Mouse (Mus musculus): ENCODE data around the gene Kcng1. TPM values are rescaled to one million over a fixed set of nuclear protein-coding genes. Genes with fewer than 3 reads are reported as not detected.

Gene Kcng1
- total RNA-seq, 1 experiment = 1.3 TPM

DNA sequence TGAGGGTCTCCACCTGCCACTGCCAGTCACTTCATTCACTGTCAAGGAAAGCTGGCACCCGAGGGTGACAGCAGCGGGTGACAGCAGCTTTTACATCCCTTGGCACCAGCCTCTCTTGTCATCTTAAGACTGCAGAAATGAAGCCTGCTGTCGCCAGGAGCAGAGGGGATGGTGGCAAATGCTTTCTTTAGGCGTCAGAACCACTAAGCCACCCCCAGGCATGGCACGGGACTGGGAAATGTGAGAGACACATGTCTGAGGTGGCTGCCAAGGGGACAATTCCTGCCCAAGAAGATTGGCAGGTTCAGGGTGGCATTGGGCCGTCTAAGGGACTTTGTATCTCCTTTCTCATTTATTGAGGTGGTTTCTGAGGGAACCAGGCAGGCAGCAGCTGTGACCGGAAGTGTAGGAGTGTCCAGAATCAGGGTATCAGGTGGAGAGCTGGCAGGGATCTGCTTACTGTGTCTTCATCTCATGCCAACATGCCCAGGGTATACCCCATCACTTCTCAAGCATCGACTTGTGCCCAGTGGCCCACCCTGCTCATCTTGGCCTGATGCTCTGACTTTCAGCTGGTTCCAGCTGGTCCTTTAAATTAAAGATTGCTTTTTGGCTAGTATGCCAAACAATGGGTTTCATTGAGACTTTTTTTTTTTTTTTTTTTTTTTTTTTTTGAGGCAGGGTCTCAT is 33.2 kb downstream of the Kcng1 start:
- H3K4me1 ChIP-seq (ENCODE audit: control insufficient read depth in 2 of 2, insufficient read depth in 2 of 2, low read length in 2 of 2, poor library complexity in 1 of 2) = peaks cover 0 to under 1% of the 10 kb centered on the region in 2 experiments; a peak in 1 of 4 replicates
- no peaks in the 10 kb centered on the region for H3K36me3 ChIP-seq (ENCODE audit: control insufficient read depth, insufficient read depth, low read length, poor library complexity, severe bottlenecking)
- no peak overlapping the region for H3K27ac ChIP-seq (ENCODE audit: insufficient read depth, low read depth, low read length, poor library complexity, severe bottlenecking)
- no peak for TF ChIP-seq ZC3H11A (IDR thresholded peaks at IDR 0.05; ENCODE audit: borderline replicate concordance, low read depth, low read length)
- no peak for TF ChIP-seq CHD2 (IDR thresholded peaks at IDR 0.05; ENCODE audit: low read depth, low read length)
- TF ChIP-seq ZNF384 (IDR thresholded peaks at IDR 0.05; ENCODE audit: low read depth, low read length) = no peak
- TF ChIP-seq MAFK (IDR thresholded peaks at IDR 0.05; ENCODE audit: insufficient read depth, low read depth, low read length) = no peak
- TF ChIP-seq HCFC1 (IDR thresholded peaks at IDR 0.05; ENCODE audit: borderline replicate concordance, insufficient read depth, low read length) = no peak
- DNase-seq (ENCODE audit: low read depth, low spot score) = no peak
- no peak overlapping the region for H3K4me3 ChIP-seq (ENCODE audit: insufficient read depth in 1 of 2, low read depth in 1 of 2, low read length in 2 of 2, poor library complexity in 1 of 2, severe bottlenecking in 1 of 2)
- H3K9me3 ChIP-seq (ENCODE audit: control insufficient read depth, insufficient read depth, low read depth, low read length) = no peaks in the 10 kb centered on the region
- H3K9ac ChIP-seq (ENCODE audit: insufficient read depth, low read depth, low read length, poor library complexity, severe bottlenecking) = no peak overlapping the region
- in situ Hi-C loops (cut with MboI; ENCODE audit: low sequenced_read_pairs in 2 of 2, unreplicated experiment in 2 of 2) = no loop called here

DNA sequence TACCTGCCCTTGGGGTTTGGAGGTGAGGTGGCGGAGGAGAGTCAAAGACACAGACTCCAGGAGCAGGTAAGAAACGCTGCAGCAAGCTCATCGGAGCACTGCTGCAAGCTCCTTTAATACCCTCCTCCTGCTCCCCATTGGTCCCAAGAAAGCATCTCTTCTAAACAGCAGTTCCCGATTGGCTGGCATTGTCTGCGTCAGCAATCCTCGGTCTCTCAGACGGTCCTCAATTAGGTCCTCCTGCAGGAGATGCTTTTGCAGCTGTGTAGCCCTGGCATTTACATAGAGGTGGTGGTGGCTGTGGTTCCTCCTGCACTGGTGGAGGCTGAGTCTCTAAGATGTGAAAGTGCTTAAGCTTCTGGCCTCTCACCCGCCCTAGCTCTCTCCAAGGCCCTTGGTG is 36.0 kb downstream of the Kcng1 start:
- H3K4me1 ChIP-seq (ENCODE audit: control insufficient read depth in 2 of 2, insufficient read depth in 2 of 2, low read length in 2 of 2, poor library complexity in 1 of 2) = no peaks in the 10 kb centered on the region
- in situ Hi-C loops (cut with MboI; ENCODE audit: low sequenced_read_pairs in 2 of 2, unreplicated experiment in 2 of 2) = no loop called here

DNA sequence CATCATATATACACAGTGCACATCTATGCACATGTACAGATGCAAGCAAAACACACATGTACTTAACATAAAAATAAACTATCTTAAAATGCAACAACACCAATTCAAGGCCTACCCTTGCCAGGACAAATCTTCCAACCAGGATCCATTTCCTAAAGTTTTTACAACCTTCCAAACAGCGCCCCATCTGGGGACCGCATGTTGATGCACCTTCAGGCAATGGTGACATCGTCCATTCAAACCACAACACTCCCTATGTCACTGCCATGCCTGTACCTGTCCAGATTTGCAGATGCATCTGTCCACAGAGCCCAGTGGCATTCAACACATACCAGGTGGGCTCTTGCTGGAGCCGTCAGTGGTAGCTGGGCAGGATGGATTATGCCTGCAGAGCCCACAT is 38.3 kb downstream of the Kcng1 start:
- H3K4me3 ChIP-seq (ENCODE audit: insufficient read depth in 1 of 2, low read depth in 1 of 2, low read length in 2 of 2, poor library complexity in 1 of 2, severe bottlenecking in 1 of 2) = no peak overlapping the region
- H3K4me1 ChIP-seq (ENCODE audit: control insufficient read depth in 2 of 2, insufficient read depth in 2 of 2, low read length in 2 of 2, poor library complexity in 1 of 2) = no peaks in the 10 kb centered on the region
- TF ChIP-seq ZC3H11A (IDR thresholded peaks at IDR 0.05; ENCODE audit: borderline replicate concordance, low read depth, low read length) = no peak
- TF ChIP-seq CHD2 (IDR thresholded peaks at IDR 0.05; ENCODE audit: low read depth, low read length) = no peak
- no peak for TF ChIP-seq HCFC1 (IDR thresholded peaks at IDR 0.05; ENCODE audit: borderline replicate concordance, insufficient read depth, low read length)
- TF ChIP-seq MAFK (IDR thresholded peaks at IDR 0.05; ENCODE audit: insufficient read depth, low read depth, low read length) = no peak
- TF ChIP-seq ZNF384 (IDR thresholded peaks at IDR 0.05; ENCODE audit: low read depth, low read length) = no peak
- no peaks in the 10 kb centered on the region for H3K9me3 ChIP-seq (ENCODE audit: control insufficient read depth, insufficient read depth, low read depth, low read length)
- no peak overlapping the region for H3K9ac ChIP-seq (ENCODE audit: insufficient read depth, low read depth, low read length, poor library complexity, severe bottlenecking)
- no peak for DNase-seq (ENCODE audit: low read depth, low spot score)
- H3K27ac ChIP-seq (ENCODE audit: insufficient read depth, low read depth, low read length, poor library complexity, severe bottlenecking) = no peak overlapping the region
- no peaks in the 10 kb centered on the region for H3K36me3 ChIP-seq (ENCODE audit: control insufficient read depth, insufficient read depth, low read length, poor library complexity, severe bottlenecking)
- in situ Hi-C loops (cut with MboI; ENCODE audit: low sequenced_read_pairs in 2 of 2, unreplicated experiment in 2 of 2) = no loop called here

More for the DNA sequence above, 36.0 kb downstream of the Kcng1 start:
- Histone ChIP-seq H3K9ac (ENCODE audit: insufficient read depth, low read depth, low read length, poor library complexity, severe bottlenecking) (no peak overlapping the region), H3K4me3 (ENCODE audit: insufficient read depth in 1 of 2, low read depth in 1 of 2, low read length in 2 of 2, poor library complexity in 1 of 2, severe bottlenecking in 1 of 2) (no peak overlapping the region), H3K36me3 (ENCODE audit: control insufficient read depth, insufficient read depth, low read length, poor library complexity, severe bottlenecking) (no peaks in the 10 kb centered on the region), H3K27ac (ENCODE audit: insufficient read depth, low read depth, low read length, poor library complexity, severe bottlenecking) (no peak overlapping the region), H3K9me3 (ENCODE audit: control insufficient read depth, insufficient read depth, low read depth, low read length) (no peaks in the 10 kb centered on the region)
- TF ChIP-seq MAFK (IDR thresholded peaks at IDR 0.05; ENCODE audit: insufficient read depth, low read depth, low read length) (no peak), HCFC1 (IDR thresholded peaks at IDR 0.05; ENCODE audit: borderline replicate concordance, insufficient read depth, low read length) (no peak), CHD2 (IDR thresholded peaks at IDR 0.05; ENCODE audit: low read depth, low read length) (no peak), ZNF384 (IDR thresholded peaks at IDR 0.05; ENCODE audit: low read depth, low read length) (no peak), ZC3H11A (IDR thresholded peaks at IDR 0.05; ENCODE audit: borderline replicate concordance, low read depth, low read length) (no peak)
- no peak for DNase-seq (ENCODE audit: low read depth, low spot score)

DNA sequence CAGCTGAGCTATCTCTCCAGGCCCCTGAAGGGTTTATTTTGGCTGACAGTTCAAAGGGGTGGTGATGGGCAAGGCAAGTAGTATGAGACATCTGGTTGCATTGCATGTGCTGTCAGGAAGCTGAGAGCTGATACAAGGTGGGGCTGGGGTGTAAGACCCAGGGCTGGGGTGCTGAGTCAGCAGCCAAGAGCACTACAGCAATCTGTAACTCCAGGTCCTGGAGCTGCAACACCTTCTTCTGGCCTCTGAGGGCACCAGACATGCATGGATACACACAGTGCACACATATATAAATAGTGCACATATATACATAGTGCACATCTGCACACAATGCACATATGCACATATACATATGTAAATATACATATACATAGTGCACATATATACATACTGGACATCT is 38.7 kb downstream of the Kcng1 start:
- Histone ChIP-seq H3K4me1 (ENCODE audit: control insufficient read depth in 2 of 2, insufficient read depth in 2 of 2, low read length in 2 of 2, poor library complexity in 1 of 2) (no peaks in the 10 kb centered on the region), H3K4me3 (ENCODE audit: insufficient read depth in 1 of 2, low read depth in 1 of 2, low read length in 2 of 2, poor library complexity in 1 of 2, severe bottlenecking in 1 of 2) (no peak overlapping the region), H3K27ac (ENCODE audit: insufficient read depth, low read depth, low read length, poor library complexity, severe bottlenecking) (no peak overlapping the region), H3K36me3 (ENCODE audit: control insufficient read depth, insufficient read depth, low read length, poor library complexity, severe bottlenecking) (no peaks in the 10 kb centered on the region), H3K9ac (ENCODE audit: insufficient read depth, low read depth, low read length, poor library complexity, severe bottlenecking) (no peak overlapping the region), H3K9me3 (ENCODE audit: control insufficient read depth, insufficient read depth, low read depth, low read length) (no peaks in the 10 kb centered on the region)
- TF ChIP-seq CHD2 (IDR thresholded peaks at IDR 0.05; ENCODE audit: low read depth, low read length) = no peak
- peak; percentile 81 for TF ChIP-seq MAFK (IDR thresholded peaks at IDR 0.05; ENCODE audit: insufficient read depth, low read depth, low read length)
- no peak for DNase-seq (ENCODE audit: low read depth, low spot score)
- in situ Hi-C loops (cut with MboI; ENCODE audit: low sequenced_read_pairs in 2 of 2, unreplicated experiment in 2 of 2) = no loop called here

DNA sequence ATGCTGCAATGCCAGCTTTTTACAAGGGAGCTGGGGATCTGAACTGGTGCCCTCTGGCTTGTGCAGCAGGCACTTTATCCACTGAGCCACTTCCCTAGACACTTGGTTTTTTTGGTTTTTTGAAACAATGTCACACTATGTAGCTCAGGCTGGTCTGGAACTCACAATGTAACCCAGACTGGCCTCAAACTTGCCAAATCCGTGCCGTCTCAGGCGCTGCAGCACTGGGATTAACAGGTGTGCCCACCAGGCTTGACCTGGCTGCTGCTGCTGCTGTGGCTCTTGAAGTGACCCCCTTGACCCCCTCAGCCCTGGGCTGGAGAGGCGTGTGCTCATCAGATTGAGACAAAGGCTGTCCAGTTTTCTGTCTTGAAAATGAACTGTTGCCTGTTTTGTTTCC is 43.2 kb downstream of the Kcng1 start:
- no peak overlapping the region for H3K9ac ChIP-seq (ENCODE audit: insufficient read depth, low read depth, low read length, poor library complexity, severe bottlenecking)
- TF ChIP-seq MAFK (IDR thresholded peaks at IDR 0.05; ENCODE audit: insufficient read depth, low read depth, low read length) (no peak), HCFC1 (IDR thresholded peaks at IDR 0.05; ENCODE audit: borderline replicate concordance, insufficient read depth, low read length) (no peak), ZC3H11A (IDR thresholded peaks at IDR 0.05; ENCODE audit: borderline replicate concordance, low read depth, low read length) (no peak), CHD2 (IDR thresholded peaks at IDR 0.05; ENCODE audit: low read depth, low read length) (no peak), ZNF384 (IDR thresholded peaks at IDR 0.05; ENCODE audit: low read depth, low read length) (no peak)
- in situ Hi-C loops (cut with MboI; ENCODE audit: low sequenced_read_pairs in 2 of 2, unreplicated experiment in 2 of 2) = no loop called here
- H3K36me3 ChIP-seq (ENCODE audit: control insufficient read depth, insufficient read depth, low read length, poor library complexity, severe bottlenecking) = no peaks in the 10 kb centered on the region
- DNase-seq (ENCODE audit: low read depth, low spot score) = no peak
- H3K4me1 ChIP-seq (ENCODE audit: control insufficient read depth in 2 of 2, insufficient read depth in 2 of 2, low read length in 2 of 2, poor library complexity in 1 of 2) = no peaks in the 10 kb centered on the region
- no peak overlapping the region for H3K4me3 ChIP-seq (ENCODE audit: insufficient read depth in 1 of 2, low read depth in 1 of 2, low read length in 2 of 2, poor library complexity in 1 of 2, severe bottlenecking in 1 of 2)
- H3K9me3 ChIP-seq (ENCODE audit: control insufficient read depth, insufficient read depth, low read depth, low read length) = no peaks in the 10 kb centered on the region
- H3K27ac ChIP-seq (ENCODE audit: insufficient read depth, low read depth, low read length, poor library complexity, severe bottlenecking) = no peak overlapping the region

Data from ES-E14 (cell line).